In genomic region chr8:66033651-66034050, GRCm38 (mm10) we compare ENCODE assay signal across 24 mouse cellular contexts.
DNase-seq lines count a peak whose midpoint lies in the region; ATAC-seq and TF ChIP-seq lines count a peak whose summit lies in the region.
"Had no signal": no experiment of that assay in that cellular context is flagged by ENCODE, and none has a peak within 500 bp of the region (broad histone marks: within the 10 kb centered on the region; RNA-seq: fewer than 3 reads in every experiment).

No protein-coding gene starts in this region.

- no peaks in the 10 kb centered on the region for H3K27me3 ChIP-seq in forebrain, embryonic 15.5 days
- H3K27me3 ChIP-seq in forebrain, postnatal 0 days (ENCODE audit: insufficient read depth, low read length) = no peaks in the 10 kb centered on the region
- H3K27me3 ChIP-seq: CH12.LX; embryonic facial prominence, embryonic 15.5 days; hindbrain, embryonic 12.5 days had no signal

- no peaks in the 10 kb centered on the region for H3K36me3 ChIP-seq in forebrain, embryonic 15.5 days
- H3K36me3 ChIP-seq in forebrain, postnatal 0 days (ENCODE audit: insufficient read depth) = no peaks in the 10 kb centered on the region
- H3K36me3 ChIP-seq: embryonic facial prominence, embryonic 15.5 days; heart, embryonic 10.5 days; hindbrain, embryonic 12.5 days had no signal

- H3K4me2 ChIP-seq in forebrain, embryonic 15.5 days (replicated peaks) = no peak overlapping the region
- no peak overlapping the region for H3K4me2 ChIP-seq in forebrain, postnatal 0 days (ENCODE audit: low read depth)
- H3K4me2 ChIP-seq: embryonic facial prominence, embryonic 15.5 days; hindbrain, embryonic 12.5 days had no signal

- ATAC-seq in forebrain, embryonic 15.5 days (replicated peaks) = peak; percentile 60; the same call in 1 of the 2 replicates
- no peak for ATAC-seq in forebrain, postnatal 0 days
- ATAC-seq: activated CD4-positive, CD25-positive, alpha-beta regulatory T cell, adult 4 months; hindbrain, embryonic 16.5 days; inflammation-experienced regulatory T-cells, adult 6 months; Patski had no signal

- H3K4me3 ChIP-seq in forebrain, embryonic 15.5 days = no peak overlapping the region
- H3K4me3 ChIP-seq in forebrain, postnatal 0 days (ENCODE audit: low read depth, low read length) = no peak overlapping the region
- no peak overlapping the region for H3K4me3 ChIP-seq in left cerebral cortex, adult 2 months
- no peak overlapping the region for H3K4me3 ChIP-seq in cortical plate, adult 2 months (ENCODE audit: insufficient read depth, low read length)
- H3K4me3 ChIP-seq: embryonic facial prominence, embryonic 15.5 days; erythroblast, embryonic 14.5 days; heart, embryonic 10.5 days; hindbrain, embryonic 12.5 days had no signal

- 33% methylated on average over 3 of the region's 3 CpGs for whole genome bisulfite sequencing in forebrain, embryonic 15.5 days
- WGBS in forebrain, postnatal 0 days = 25% methylated on average over 3 of the region's 3 CpGs

- H3K9me3 ChIP-seq in forebrain, embryonic 15.5 days = no peaks in the 10 kb centered on the region
- H3K9me3 ChIP-seq in forebrain, postnatal 0 days (ENCODE audit: low read length) = no peaks in the 10 kb centered on the region
- H3K9me3 ChIP-seq: embryonic facial prominence, embryonic 15.5 days; heart, embryonic 10.5 days had no signal

- H3K27ac ChIP-seq in forebrain, embryonic 15.5 days (replicated peaks) = no peak overlapping the region
- H3K27ac ChIP-seq in forebrain, postnatal 0 days (ENCODE audit: low read depth, low read length) = no peak overlapping the region
- peak overlapping the region; percentile 42 for H3K27ac ChIP-seq in left cerebral cortex, adult 2 months
- peak overlapping the region; percentile 46; the same call in 1 of the 2 replicates for H3K27ac ChIP-seq in cortical plate, adult 2 months (ENCODE audit: insufficient read depth, low read length)
- H3K27ac ChIP-seq: embryonic facial prominence, embryonic 15.5 days; heart, embryonic 10.5 days; hindbrain, embryonic 12.5 days had no signal

- TF ChIP-seq CTCF in forebrain, postnatal 0 days (IDR thresholded peaks at IDR 0.05; ENCODE audit: low read depth) = no peak
- TF ChIP-seq CTCF in left cerebral cortex, adult 2 months (IDR thresholded peaks at IDR 0.05) = no peak
- TF ChIP-seq CTCF in cortical plate, adult 2 months (IDR thresholded peaks at IDR 0.05; ENCODE audit: extremely low read depth, insufficient read depth, low read length) = no peak

- intact Hi-C loops in left cerebral cortex, adult 2 months (cut with DNase I) = loop anchor here (2.0 kb wide), 1 partner anchor 125 kb away; no protein-coding TSS in a partner anchor
- intact Hi-C loops in left cerebral cortex, postnatal 14 days (cut with DNase I) = no loop called here

- no peak overlapping the region for H3K9ac ChIP-seq in forebrain, embryonic 15.5 days (replicated peaks)
- H3K9ac ChIP-seq in forebrain, postnatal 0 days = no peak overlapping the region
- H3K9ac ChIP-seq: embryonic facial prominence, embryonic 15.5 days; hindbrain, embryonic 12.5 days had no signal

- DNase-seq in forebrain, postnatal 0 days = no peak
- DNase-seq in left cerebral cortex, adult 2 months (ENCODE audit: extremely low spot score in 1 of 2, low spot score in 2 of 2) = no peak
- DNase-seq in left cerebral cortex, postnatal 14 days (ENCODE audit: low spot score in 2 of 2) = no peak
- DNase-seq in brain, adult 2 months (ENCODE audit: low read depth, low spot score) = peak; percentile 45
- DNase-seq in urinary bladder, postnatal 14 days (ENCODE audit: low spot score) = no peak
- DNase-seq: adrenal gland, postnatal 14 days; cerebellum, adult 2 months; cerebellum, postnatal 10 days; embryo, embryonic 11 days; gastrocnemius, postnatal 10 days; heart, adult 18-20 months; heart, postnatal 10 days; heart, postnatal 4 days had no signal

- TF ChIP-seq POLR2A in cortical plate, adult 2 months (IDR thresholded peaks at IDR 0.05; ENCODE audit: extremely low read depth, insufficient read depth, low read length) = no peak

- H3K4me1 ChIP-seq in forebrain, embryonic 15.5 days = no peaks in the 10 kb centered on the region
- no peaks in the 10 kb centered on the region for H3K4me1 ChIP-seq in forebrain, postnatal 0 days (ENCODE audit: insufficient read depth)
- no peaks in the 10 kb centered on the region for H3K4me1 ChIP-seq in cortical plate, adult 2 months (ENCODE audit: control insufficient read depth, insufficient read depth, low read length)
- H3K4me1 ChIP-seq: embryonic facial prominence, embryonic 15.5 days; heart, embryonic 10.5 days; hindbrain, embryonic 12.5 days had no signal

Comparison
In these comparisons a context has a peak if more than half of its experiments do, and no peak if none do; other contexts are left out.
1. H3K27ac ChIP-seq: peak in left cerebral cortex, adult 2 months (single experiment) and cortical plate, adult 2 months (single experiment); none in forebrain, embryonic 15.5 days (single experiment) and forebrain, postnatal 0 days (single experiment).